Mouse (Mus musculus): ENCODE results near the gene Serpini2. TPM values are rescaled to one million over a fixed set of nuclear protein-coding genes. Genes with fewer than 3 reads are reported as not detected.

The Serpini2 gene
- polyA plus RNA-seq, 1 experiment from 2014 or later: not detected

GRCm38 (mm10) chr3:75293243-75293642 is 23.4 kb upstream of the Serpini2 start:
- H3K4me3 ChIP-seq (ENCODE audit: low read depth, low read length): no peak overlapping the region
- no peak overlapping the region for H3K9ac ChIP-seq (ENCODE audit: low read length)
- H3K4me1 ChIP-seq (ENCODE audit: control insufficient read depth, insufficient read depth, low read length): no peaks in the 10 kb centered on the region
- H3K27ac ChIP-seq (replicated peaks; ENCODE audit: low read depth, low read length): no peak overlapping the region
- no peak for DNase-seq (ENCODE audit: low spot score)
- no peaks in the 10 kb centered on the region for H3K9me3 ChIP-seq (ENCODE audit: control insufficient read depth, low read length)
- H3K27me3 ChIP-seq (ENCODE audit: control insufficient read depth, insufficient read depth, low read length): no peaks in the 10 kb centered on the region
- no peak overlapping the region for H3K4me2 ChIP-seq (ENCODE audit: low read depth, severe bottlenecking)
- no peaks in the 10 kb centered on the region for H3K36me3 ChIP-seq (ENCODE audit: control insufficient read depth, insufficient read depth, low read length)
- ATAC-seq (ENCODE audit: insufficient number of reproducible peaks, low FRiP score, low TSS enrichment, low read depth): no peak
- WGBS: 80% methylated on average over 2 of the region's 2 CpGs

- DNase-seq (ENCODE audit: low spot score) (no peak), ATAC-seq (ENCODE audit: insufficient number of reproducible peaks, low FRiP score, low TSS enrichment, low read depth) (no peak)
- Histone ChIP-seq H3K27ac (replicated peaks; ENCODE audit: low read depth, low read length) (no peak overlapping the region), H3K27me3 (ENCODE audit: control insufficient read depth, insufficient read depth, low read length) (no peaks in the 10 kb centered on the region), H3K9me3 (ENCODE audit: control insufficient read depth, low read length) (no peaks in the 10 kb centered on the region), H3K4me3 (ENCODE audit: low read depth, low read length) (no peak overlapping the region), H3K36me3 (ENCODE audit: control insufficient read depth, insufficient read depth, low read length) (no peaks in the 10 kb centered on the region), H3K4me1 (ENCODE audit: control insufficient read depth, insufficient read depth, low read length) (no peaks in the 10 kb centered on the region), H3K4me2 (ENCODE audit: low read depth, severe bottlenecking) (no peak overlapping the region), H3K9ac (ENCODE audit: low read length) (no peak overlapping the region)
- 83% methylated on average over 4 of the region's 4 CpGs for WGBS
These were observed 7.6 kb upstream of the Serpini2 start for GRCm38 (mm10) chr3:75277455-75277854.

DNA sequence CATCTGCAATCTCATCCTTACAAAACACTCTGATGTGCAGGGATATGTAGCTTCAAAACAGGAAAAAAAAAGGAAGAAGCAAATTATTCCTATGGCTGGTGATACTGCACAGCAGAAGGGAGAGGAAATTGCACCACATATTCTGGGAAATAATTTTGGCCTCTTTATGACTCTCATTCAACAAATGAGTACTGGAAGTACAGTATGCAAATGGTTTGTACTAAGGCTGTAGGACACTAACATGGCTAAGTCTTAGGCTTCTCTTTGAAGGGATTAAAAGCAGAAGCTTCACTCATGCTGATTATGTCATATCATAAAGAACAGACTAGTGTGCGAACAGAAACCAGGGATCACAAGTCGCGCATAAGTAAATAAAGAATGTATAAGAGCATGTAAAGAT is 6.6 kb upstream of the Serpini2 start:
- Histone ChIP-seq H3K27me3 (ENCODE audit: control insufficient read depth, insufficient read depth, low read length) (no peaks in the 10 kb centered on the region), H3K9me3 (ENCODE audit: control insufficient read depth, low read length) (no peaks in the 10 kb centered on the region), H3K4me2 (ENCODE audit: low read depth, severe bottlenecking) (no peak overlapping the region), H3K27ac (replicated peaks; ENCODE audit: low read depth, low read length) (no peak overlapping the region), H3K36me3 (ENCODE audit: control insufficient read depth, insufficient read depth, low read length) (no peaks in the 10 kb centered on the region), H3K4me1 (ENCODE audit: control insufficient read depth, insufficient read depth, low read length) (no peaks in the 10 kb centered on the region), H3K9ac (ENCODE audit: low read length) (no peak overlapping the region), H3K4me3 (ENCODE audit: low read depth, low read length) (no peak overlapping the region)
- WGBS: 91% methylated on average over 3 of the region's 3 CpGs
- DNase-seq (ENCODE audit: low spot score) (no peak), ATAC-seq (ENCODE audit: insufficient number of reproducible peaks, low FRiP score, low TSS enrichment, low read depth) (no peak)

DNA sequence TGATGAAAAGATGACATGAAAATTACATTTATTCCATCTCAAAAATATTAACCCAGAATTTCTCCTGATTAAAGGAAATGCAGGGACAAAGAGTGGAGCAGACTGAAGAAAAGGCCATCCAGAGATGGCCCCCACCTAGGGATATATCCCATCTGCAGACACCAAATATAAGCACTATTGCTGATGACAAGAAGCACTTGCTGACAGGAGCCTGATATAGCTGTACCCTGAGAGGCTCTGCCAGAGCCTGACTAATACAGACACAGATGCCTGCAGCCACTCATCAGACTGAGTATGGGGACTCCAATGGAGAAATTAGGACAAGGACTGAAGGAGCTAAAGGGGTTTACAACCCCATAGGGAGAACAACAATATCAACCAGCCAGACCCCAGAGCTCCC is 5.2 kb upstream of the Serpini2 start:
- ATAC-seq (ENCODE audit: insufficient number of reproducible peaks, low FRiP score, low TSS enrichment, low read depth): no peak
- Histone ChIP-seq H3K4me3 (ENCODE audit: low read depth, low read length) (no peak overlapping the region), H3K36me3 (ENCODE audit: control insufficient read depth, insufficient read depth, low read length) (no peaks in the 10 kb centered on the region), H3K4me1 (ENCODE audit: control insufficient read depth, insufficient read depth, low read length) (no peaks in the 10 kb centered on the region), H3K4me2 (ENCODE audit: low read depth, severe bottlenecking) (no peak overlapping the region), H3K27ac (replicated peaks; ENCODE audit: low read depth, low read length) (no peak overlapping the region), H3K9ac (ENCODE audit: low read length) (no peak overlapping the region), H3K27me3 (ENCODE audit: control insufficient read depth, insufficient read depth, low read length) (no peaks in the 10 kb centered on the region), H3K9me3 (ENCODE audit: control insufficient read depth, low read length) (no peaks in the 10 kb centered on the region)
- DNase-seq (ENCODE audit: low spot score): no peak

- no peak overlapping the region for H3K4me2 ChIP-seq (ENCODE audit: low read depth, severe bottlenecking)
- no peaks in the 10 kb centered on the region for H3K4me1 ChIP-seq (ENCODE audit: control insufficient read depth, insufficient read depth, low read length)
- DNase-seq (ENCODE audit: low spot score): no peak
- no peak for ATAC-seq (ENCODE audit: insufficient number of reproducible peaks, low FRiP score, low TSS enrichment, low read depth)
- H3K27ac ChIP-seq (replicated peaks; ENCODE audit: low read depth, low read length): no peak overlapping the region
- H3K36me3 ChIP-seq (ENCODE audit: control insufficient read depth, insufficient read depth, low read length): no peaks in the 10 kb centered on the region
- H3K4me3 ChIP-seq (ENCODE audit: low read depth, low read length): no peak overlapping the region
- H3K9me3 ChIP-seq (ENCODE audit: control insufficient read depth, low read length): no peaks in the 10 kb centered on the region
- H3K9ac ChIP-seq (ENCODE audit: low read length): no peak overlapping the region
- no peaks in the 10 kb centered on the region for H3K27me3 ChIP-seq (ENCODE audit: control insufficient read depth, insufficient read depth, low read length)
These were observed 10.5 kb downstream of the Serpini2 start for GRCm38 (mm10) chr3:75259356-75259755.

GRCm38 (mm10) chr3:75219694-75220093 is 50.2 kb downstream of the Serpini2 start:
- no peak overlapping the region for H3K4me3 ChIP-seq (ENCODE audit: low read depth, low read length)
- WGBS: 89% methylated on average over 3 of the region's 3 CpGs
- 0 out of 2 replicates have a peak, but pooled peaks cover 2% of the 10 kb centered on the region for H3K9me3 ChIP-seq (ENCODE audit: control insufficient read depth, low read length)
- no peak overlapping the region for H3K4me2 ChIP-seq (ENCODE audit: low read depth, severe bottlenecking)
- H3K27ac ChIP-seq (replicated peaks; ENCODE audit: low read depth, low read length): no peak overlapping the region
- no peaks in the 10 kb centered on the region for H3K36me3 ChIP-seq (ENCODE audit: control insufficient read depth, insufficient read depth, low read length)
- no peaks in the 10 kb centered on the region for H3K4me1 ChIP-seq (ENCODE audit: control insufficient read depth, insufficient read depth, low read length)
- ATAC-seq (ENCODE audit: insufficient number of reproducible peaks, low FRiP score, low TSS enrichment, low read depth): no peak
- no peak for DNase-seq (ENCODE audit: low spot score)
- H3K9ac ChIP-seq (ENCODE audit: low read length): no peak overlapping the region
- no peaks in the 10 kb centered on the region for H3K27me3 ChIP-seq (ENCODE audit: control insufficient read depth, insufficient read depth, low read length)

DNA sequence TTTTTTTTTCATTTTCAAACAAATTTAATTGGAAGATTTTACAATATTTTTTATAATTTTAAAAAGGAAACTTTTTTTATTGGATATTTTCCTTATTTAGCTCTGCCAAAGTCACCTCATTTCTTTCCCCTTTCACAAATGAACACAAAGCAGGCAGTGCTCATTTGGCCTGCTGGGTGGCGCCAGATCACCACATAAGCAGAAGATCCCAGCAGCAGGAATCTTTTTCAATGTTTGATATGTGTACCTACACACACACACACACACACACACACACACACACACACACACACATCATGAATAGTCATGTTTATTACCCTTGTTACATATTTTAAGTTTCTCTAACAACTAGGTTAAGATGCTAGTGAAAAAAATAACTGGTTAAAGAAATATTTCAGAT is 50.7 kb downstream of the Serpini2 start:
- no peak for ATAC-seq (ENCODE audit: insufficient number of reproducible peaks, low FRiP score, low TSS enrichment, low read depth)
- Histone ChIP-seq H3K27me3 (ENCODE audit: control insufficient read depth, insufficient read depth, low read length) (no peaks in the 10 kb centered on the region), H3K36me3 (ENCODE audit: control insufficient read depth, insufficient read depth, low read length) (no peaks in the 10 kb centered on the region), H3K4me2 (ENCODE audit: low read depth, severe bottlenecking) (no peak overlapping the region), H3K27ac (replicated peaks; ENCODE audit: low read depth, low read length) (no peak overlapping the region), H3K9me3 (ENCODE audit: control insufficient read depth, low read length) (0 out of 2 replicates have a peak, but pooled peaks cover 2% of the 10 kb centered on the region), H3K4me1 (ENCODE audit: control insufficient read depth, insufficient read depth, low read length) (no peaks in the 10 kb centered on the region), H3K9ac (ENCODE audit: low read length) (no peak overlapping the region), H3K4me3 (ENCODE audit: low read depth, low read length) (no peak overlapping the region)
- WGBS: 4% methylated on average over 1 of the region's 1 CpGs
- DNase-seq (ENCODE audit: low spot score): peak; percentile 43

- Histone ChIP-seq H3K27me3 (ENCODE audit: control insufficient read depth, insufficient read depth, low read length) (no peaks in the 10 kb centered on the region), H3K9ac (ENCODE audit: low read length) (no peak overlapping the region), H3K4me2 (ENCODE audit: low read depth, severe bottlenecking) (no peak overlapping the region), H3K4me3 (ENCODE audit: low read depth, low read length) (no peak overlapping the region), H3K9me3 (ENCODE audit: control insufficient read depth, low read length) (no peaks in the 10 kb centered on the region), H3K36me3 (ENCODE audit: control insufficient read depth, insufficient read depth, low read length) (no peaks in the 10 kb centered on the region), H3K4me1 (ENCODE audit: control insufficient read depth, insufficient read depth, low read length) (no peaks in the 10 kb centered on the region), H3K27ac (replicated peaks; ENCODE audit: low read depth, low read length) (no peak overlapping the region)
- DNase-seq (ENCODE audit: low spot score): peak; percentile 72
- ATAC-seq (ENCODE audit: insufficient number of reproducible peaks, low FRiP score, low TSS enrichment, low read depth): 0 out of 2 replicates have a peak, but pooled peaks have one; percentile 21
- 36% methylated on average over 12 of the region's 12 CpGs for WGBS
These were observed 66.9 kb downstream of the Serpini2 start for GRCm38 (mm10) chr3:75202808-75203503.
